ENCODE assay signal across 13 mouse cellular contexts in genomic region chr14:105676646-105676930, GRCm38 (mm10).
DNase-seq lines count a peak whose midpoint lies in the region; ATAC-seq and TF ChIP-seq lines count a peak whose summit lies in the region.
"Had no signal": no experiment of that assay in that cellular context is flagged by ENCODE, and none has a peak within 500 bp of the region (broad histone marks: within the 10 kb centered on the region; RNA-seq: fewer than 3 reads in every experiment).

No protein-coding gene starts in this region.

- TF ChIP-seq CTCF in liver, postnatal 0 days (IDR thresholded peaks at IDR 0.05; ENCODE audit: low read depth): no peak

- H3K9ac ChIP-seq in hindbrain, embryonic 16.5 days (ENCODE audit: low read depth, low read length): no peak overlapping the region
- no peak overlapping the region for H3K9ac ChIP-seq in liver, postnatal 0 days (replicated peaks)

- no peaks in the 10 kb centered on the region for H3K27me3 ChIP-seq in hindbrain, embryonic 16.5 days (replicated peaks; ENCODE audit: control insufficient read depth, insufficient read depth, low read length)
- no peaks in the 10 kb centered on the region for H3K27me3 ChIP-seq in liver, postnatal 0 days (ENCODE audit: insufficient read depth, low read length)
- H3K27me3 ChIP-seq: CH12.LX; megakaryocyte, embryonic 14.5 days had no signal

- no peak for TF ChIP-seq EP300 in liver, postnatal 0 days (IDR thresholded peaks at IDR 0.05; ENCODE audit: low read depth)

- H3K36me3 ChIP-seq in hindbrain, embryonic 16.5 days (ENCODE audit: control insufficient read depth, insufficient read depth, low read length): no peaks in the 10 kb centered on the region
- no peaks in the 10 kb centered on the region for H3K36me3 ChIP-seq in liver, postnatal 0 days (replicated peaks; ENCODE audit: insufficient read depth, low read length)

- ATAC-seq in hindbrain, embryonic 16.5 days: peak; percentile 24; the same call in 1 of the 2 replicates
- no peak for ATAC-seq in liver, postnatal 0 days
- ATAC-seq: activated CD4-positive, CD25-positive, alpha-beta regulatory T cell, adult 4 months had no signal

- peak; percentile 13 to 48 for DNase-seq in heart, adult 18-20 months
- no peak for DNase-seq in heart, adult 8-10 months (ENCODE audit: low spot score)
- DNase-seq in testis, postnatal 14 days (ENCODE audit: low spot score): peak; percentile 16
- no peak for DNase-seq in testis, postnatal 10 days (ENCODE audit: low spot score)
- no peak for DNase-seq in liver, postnatal 0 days
- no peak for DNase-seq in right cerebral cortex, postnatal 4 days
- DNase-seq in B cell, adult 2 months: no peak
- DNase-seq: kidney, adult 8-10 months; thymus, postnatal 14 days had no signal

- WGBS in hindbrain, embryonic 16.5 days: 13% methylated on average over 4 of the region's 4 CpGs
- 37% methylated on average over 4 of the region's 4 CpGs for WGBS in liver, postnatal 0 days (ENCODE audit: insufficient replicate concordance)

- no peak overlapping the region for H3K27ac ChIP-seq in hindbrain, embryonic 16.5 days (ENCODE audit: low read depth, low read length)
- H3K27ac ChIP-seq in liver, postnatal 0 days (ENCODE audit: low read depth): no peak overlapping the region

- H3K9me3 ChIP-seq in hindbrain, embryonic 16.5 days (ENCODE audit: control insufficient read depth, low read length): no peaks in the 10 kb centered on the region
- no peaks in the 10 kb centered on the region for H3K9me3 ChIP-seq in liver, postnatal 0 days (ENCODE audit: low read length)

- peaks cover 4% of the 10 kb centered on the region for H3K4me1 ChIP-seq in hindbrain, embryonic 16.5 days (ENCODE audit: control insufficient read depth, insufficient read depth, low read depth, low read length)
- no peaks in the 10 kb centered on the region for H3K4me1 ChIP-seq in liver, postnatal 0 days (ENCODE audit: insufficient read depth)
- H3K4me1 ChIP-seq: megakaryocyte, embryonic 14.5 days had no signal

- no peak overlapping the region for H3K4me3 ChIP-seq in hindbrain, embryonic 16.5 days (ENCODE audit: low read length)
- H3K4me3 ChIP-seq in liver, postnatal 0 days (ENCODE audit: low read depth, low read length): no peak overlapping the region
- H3K4me3 ChIP-seq: megakaryocyte, embryonic 14.5 days had no signal

- H3K4me2 ChIP-seq in hindbrain, embryonic 16.5 days (ENCODE audit: low read length): no peak overlapping the region
- H3K4me2 ChIP-seq in liver, postnatal 0 days (ENCODE audit: low read depth, low read length): no peak overlapping the region

Comparison
In these comparisons a context has a peak if more than half of its experiments do, and no peak if none do; other contexts are left out.
1. DNase-seq: peak in heart, adult 18-20 months (2 of 2) and testis, postnatal 14 days (single experiment); none in heart, adult 8-10 months (single experiment), testis, postnatal 10 days (single experiment), liver, postnatal 0 days (single experiment), right cerebral cortex, postnatal 4 days (single experiment) and B cell, adult 2 months (0 of 2).